Mouse (Mus musculus): Measurements from ENCODE around the gene Plekhb1. TPM values are rescaled to one million over a fixed set of nuclear protein-coding genes. Genes with fewer than 3 reads are reported as not detected.

The Plekhb1 gene
- polyA plus RNA-seq, 1 experiment: 2.2 TPM

GRCm38 (mm10) chr7:100649095-100649494 is 13.1 kb downstream of the Plekhb1 start:
- Histone ChIP-seq H3K4me1 (ENCODE audit: control insufficient read depth, insufficient read depth, insufficient read length) (no peaks in the 10 kb centered on the region), H3K27me3 (ENCODE audit: control insufficient read depth, insufficient read depth, low read length) (no peaks in the 10 kb centered on the region), H3K36me3 (ENCODE audit: control insufficient read depth, insufficient read depth, low read length) (no peaks in the 10 kb centered on the region), H3K4me3 (ENCODE audit: extremely low read depth, insufficient read depth, insufficient read length) (no peak overlapping the region), H3K27ac (ENCODE audit: insufficient read depth, low read length) (no peak overlapping the region)
- WGBS: 79% methylated on average over 4 of the region's 4 CpGs
- DNase-seq (ENCODE audit: low read depth in 1 of 2, low spot score in 2 of 2): no peak
- TF ChIP-seq CTCF (IDR thresholded peaks at IDR 0.05; ENCODE audit: extremely low read depth, insufficient read depth, insufficient read length, insufficient replicate concordance): no peak
- no peak for TF ChIP-seq POLR2A (IDR thresholded peaks at IDR 0.05; ENCODE audit: low read depth, low read length)

GRCm38 (mm10) chr7:100645147-100645546 is 17.1 kb downstream of the Plekhb1 start:
- no peak overlapping the region for H3K4me3 ChIP-seq (ENCODE audit: extremely low read depth, insufficient read depth, insufficient read length)
- TF ChIP-seq CTCF (IDR thresholded peaks at IDR 0.05; ENCODE audit: extremely low read depth, insufficient read depth, insufficient read length, insufficient replicate concordance): peak; percentile 17; the same call in 1 of the 2 replicates
- TF ChIP-seq POLR2A (IDR thresholded peaks at IDR 0.05; ENCODE audit: low read depth, low read length): no peak
- 23% methylated on average over 3 of the region's 3 CpGs for WGBS
- H3K4me1 ChIP-seq (ENCODE audit: control insufficient read depth, insufficient read depth, insufficient read length): no peaks in the 10 kb centered on the region
- no peaks in the 10 kb centered on the region; the same call in 1 of the 2 replicates for H3K36me3 ChIP-seq (ENCODE audit: control insufficient read depth, insufficient read depth, low read length)
- no peaks in the 10 kb centered on the region for H3K27me3 ChIP-seq (ENCODE audit: control insufficient read depth, insufficient read depth, low read length)
- DNase-seq (ENCODE audit: low read depth in 1 of 2, low spot score in 2 of 2): peak in 1 of 2 experiments; percentile 10
- no peak overlapping the region for H3K27ac ChIP-seq (ENCODE audit: insufficient read depth, low read length)

DNA sequence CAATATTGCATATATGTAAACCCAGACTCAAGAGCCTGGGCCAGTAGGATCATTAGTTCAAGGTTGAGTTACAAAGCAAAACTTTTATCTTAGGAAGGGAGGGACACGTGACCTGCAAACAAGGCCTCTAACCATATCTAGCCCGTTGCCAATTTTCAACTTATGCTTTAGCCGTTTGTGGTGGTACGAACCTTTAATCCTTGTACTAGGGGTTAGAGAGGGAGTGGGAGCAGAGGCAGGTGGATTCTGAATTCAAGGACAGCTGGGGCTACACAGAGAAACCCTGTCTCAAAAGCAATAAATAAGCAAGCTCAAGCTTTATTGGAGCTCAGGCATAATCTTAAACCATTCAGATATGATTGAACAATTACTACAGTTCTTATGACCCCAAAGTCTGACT is 19.8 kb downstream of the Plekhb1 start:
- no peak overlapping the region for H3K4me3 ChIP-seq (ENCODE audit: extremely low read depth, insufficient read depth, insufficient read length)
- no peak overlapping the region for H3K27ac ChIP-seq (ENCODE audit: insufficient read depth, low read length)
- H3K36me3 ChIP-seq (ENCODE audit: control insufficient read depth, insufficient read depth, low read length): peaks cover 4% of the 10 kb centered on the region
- TF ChIP-seq POLR2A (IDR thresholded peaks at IDR 0.05; ENCODE audit: low read depth, low read length) (no peak), CTCF (IDR thresholded peaks at IDR 0.05; ENCODE audit: extremely low read depth, insufficient read depth, insufficient read length, insufficient replicate concordance) (no peak)
- H3K27me3 ChIP-seq (ENCODE audit: control insufficient read depth, insufficient read depth, low read length): no peaks in the 10 kb centered on the region
- WGBS: 90% methylated on average over 4 of the region's 4 CpGs
- no peaks in the 10 kb centered on the region for H3K4me1 ChIP-seq (ENCODE audit: control insufficient read depth, insufficient read depth, insufficient read length)
- DNase-seq (ENCODE audit: low read depth in 1 of 2, low spot score in 2 of 2): no peak

GRCm38 (mm10) chr7:100637657-100638056 is 24.6 kb downstream of the Plekhb1 start:
- peak in 1 of 2 experiments; percentile 13 for DNase-seq (ENCODE audit: low read depth in 1 of 2, low spot score in 2 of 2)
- TF ChIP-seq POLR2A (IDR thresholded peaks at IDR 0.05; ENCODE audit: low read depth, low read length) (no peak), CTCF (IDR thresholded peaks at IDR 0.05; ENCODE audit: extremely low read depth, insufficient read depth, insufficient read length, insufficient replicate concordance) (peak; percentile 45; the same call in 1 of the 2 replicates)
- Histone ChIP-seq H3K4me3 (ENCODE audit: extremely low read depth, insufficient read depth, insufficient read length) (no peak overlapping the region), H3K27me3 (ENCODE audit: control insufficient read depth, insufficient read depth, low read length) (no peaks in the 10 kb centered on the region), H3K36me3 (ENCODE audit: control insufficient read depth, insufficient read depth, low read length) (peaks cover 7% of the 10 kb centered on the region), H3K27ac (ENCODE audit: insufficient read depth, low read length) (no peak overlapping the region), H3K4me1 (ENCODE audit: control insufficient read depth, insufficient read depth, insufficient read length) (no peaks in the 10 kb centered on the region)
- WGBS: 3% methylated on average over 1 of the region's 1 CpGs

- DNase-seq (ENCODE audit: low read depth in 1 of 2, low spot score in 2 of 2): no peak
- no peaks in the 10 kb centered on the region for H3K4me1 ChIP-seq (ENCODE audit: control insufficient read depth, insufficient read depth, insufficient read length)
- WGBS: 70% methylated on average over 3 of the region's 3 CpGs
Measured at GRCm38 (mm10) chr7:100624538-100624937, 37.7 kb downstream of the Plekhb1 start.

DNA sequence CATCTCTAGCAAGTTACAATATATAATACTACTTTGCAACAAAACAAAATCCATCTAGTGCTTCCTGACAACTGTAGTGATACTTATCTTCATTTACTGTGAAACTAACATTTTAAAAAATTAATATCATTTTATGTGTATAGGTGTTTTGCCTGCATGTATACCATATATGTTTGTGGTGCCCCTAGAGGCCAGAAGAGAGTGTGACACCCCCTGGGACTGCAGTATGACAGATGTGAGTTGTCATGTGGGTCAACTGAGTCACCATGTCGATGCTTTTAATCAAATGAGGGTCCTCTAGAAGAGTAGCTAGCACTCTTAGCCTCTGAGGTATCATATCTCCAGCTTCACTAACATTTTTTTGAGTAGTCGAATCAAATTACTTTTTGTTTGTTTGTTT is 39.9 kb downstream of the Plekhb1 start:
- H3K4me3 ChIP-seq (ENCODE audit: extremely low read depth, insufficient read depth, insufficient read length): no peak overlapping the region
- H3K4me1 ChIP-seq (ENCODE audit: control insufficient read depth, insufficient read depth, insufficient read length): no peaks in the 10 kb centered on the region
- no peak overlapping the region for H3K27ac ChIP-seq (ENCODE audit: insufficient read depth, low read length)
- peak; percentile 21; the same call in 1 of the 2 replicates for TF ChIP-seq CTCF (IDR thresholded peaks at IDR 0.05; ENCODE audit: extremely low read depth, insufficient read depth, insufficient read length, insufficient replicate concordance)
- TF ChIP-seq POLR2A (IDR thresholded peaks at IDR 0.05; ENCODE audit: low read depth, low read length): no peak
- no peaks in the 10 kb centered on the region for H3K27me3 ChIP-seq (ENCODE audit: control insufficient read depth, insufficient read depth, low read length)
- no peak for DNase-seq (ENCODE audit: low read depth in 1 of 2, low spot score in 2 of 2)
- 70% methylated on average over 2 of the region's 2 CpGs for WGBS
- H3K36me3 ChIP-seq (ENCODE audit: control insufficient read depth, insufficient read depth, low read length): no peaks in the 10 kb centered on the region

More at GRCm38 (mm10) chr7:100624538-100624937, 37.7 kb downstream of the Plekhb1 start:
- no peak for TF ChIP-seq POLR2A (IDR thresholded peaks at IDR 0.05; ENCODE audit: low read depth, low read length)
- no peak for TF ChIP-seq CTCF (IDR thresholded peaks at IDR 0.05; ENCODE audit: extremely low read depth, insufficient read depth, insufficient read length, insufficient replicate concordance)
- peaks cover under 1% of the 10 kb centered on the region; the same call in 1 of the 2 replicates for H3K36me3 ChIP-seq (ENCODE audit: control insufficient read depth, insufficient read depth, low read length)
- no peak overlapping the region for H3K27ac ChIP-seq (ENCODE audit: insufficient read depth, low read length)
- H3K27me3 ChIP-seq (ENCODE audit: control insufficient read depth, insufficient read depth, low read length): no peaks in the 10 kb centered on the region
- no peak overlapping the region for H3K4me3 ChIP-seq (ENCODE audit: extremely low read depth, insufficient read depth, insufficient read length)

GRCm38 (mm10) chr7:100616121-100616857 is 45.9 kb downstream of the Plekhb1 start:
- 90% methylated on average over 4 of the region's 4 CpGs for WGBS
- Histone ChIP-seq H3K27me3 (ENCODE audit: control insufficient read depth, insufficient read depth, low read length) (no peaks in the 10 kb centered on the region), H3K4me1 (ENCODE audit: control insufficient read depth, insufficient read depth, insufficient read length) (no peaks in the 10 kb centered on the region), H3K4me3 (ENCODE audit: extremely low read depth, insufficient read depth, insufficient read length) (no peak overlapping the region), H3K27ac (ENCODE audit: insufficient read depth, low read length) (no peak overlapping the region), H3K36me3 (ENCODE audit: control insufficient read depth, insufficient read depth, low read length) (no peaks in the 10 kb centered on the region)
- no peak for DNase-seq (ENCODE audit: low read depth in 1 of 2, low spot score in 2 of 2)
- TF ChIP-seq CTCF (IDR thresholded peaks at IDR 0.05; ENCODE audit: extremely low read depth, insufficient read depth, insufficient read length, insufficient replicate concordance) (no peak), POLR2A (IDR thresholded peaks at IDR 0.05; ENCODE audit: low read depth, low read length) (no peak)

Data from spleen, adult 2 months (tissue).